Mouse (Mus musculus) NIH3T3 (cell line): ENCODE measurements around the gene Olfr263.

ENCODE experiments used
- DNase-seq: peaks from one replicate; pipeline ENCODE4 v3.0.0-alpha.2; 2012; ENCODE audit warnings: low read depth

Gene Olfr263

DNA sequence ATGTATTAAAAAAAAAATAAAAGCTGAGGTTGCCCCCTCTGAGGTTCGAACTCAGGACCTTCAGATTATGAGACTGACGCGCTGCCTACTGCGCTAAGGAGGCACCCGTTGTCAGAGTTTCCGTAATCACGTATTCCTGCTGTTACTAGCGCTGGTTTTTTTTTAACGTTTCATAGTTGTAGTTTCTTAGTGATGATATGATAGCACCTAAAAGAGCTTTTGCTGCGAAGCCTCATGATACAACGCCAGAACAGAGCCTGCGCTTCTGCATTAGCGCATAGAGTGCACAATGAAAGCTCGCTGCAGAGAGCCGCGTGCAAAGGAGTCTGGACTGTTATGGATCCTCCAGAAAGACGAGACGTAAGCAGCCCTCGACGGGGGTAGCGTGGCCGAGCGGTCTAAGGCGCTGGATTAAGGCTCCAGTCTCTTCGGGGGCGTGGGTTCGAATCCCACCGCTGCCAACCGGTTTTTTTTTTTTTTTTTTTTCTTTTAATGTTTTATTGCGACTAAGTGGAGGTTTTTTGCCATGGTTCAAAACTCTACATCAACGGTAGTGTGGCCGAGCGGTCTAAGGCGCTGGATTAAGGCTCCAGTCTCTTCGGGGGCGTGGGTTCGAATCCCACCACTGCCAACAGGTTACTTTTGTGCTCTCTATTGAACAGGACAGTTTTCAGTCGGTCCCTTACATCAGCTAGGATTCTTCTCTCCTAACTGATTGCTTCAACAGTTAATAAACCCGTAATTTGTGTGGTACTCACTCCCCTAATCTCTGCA lies 40.4 kb downstream of the Olfr263 start:
- DNase-seq: peak; percentile 83

DNA sequence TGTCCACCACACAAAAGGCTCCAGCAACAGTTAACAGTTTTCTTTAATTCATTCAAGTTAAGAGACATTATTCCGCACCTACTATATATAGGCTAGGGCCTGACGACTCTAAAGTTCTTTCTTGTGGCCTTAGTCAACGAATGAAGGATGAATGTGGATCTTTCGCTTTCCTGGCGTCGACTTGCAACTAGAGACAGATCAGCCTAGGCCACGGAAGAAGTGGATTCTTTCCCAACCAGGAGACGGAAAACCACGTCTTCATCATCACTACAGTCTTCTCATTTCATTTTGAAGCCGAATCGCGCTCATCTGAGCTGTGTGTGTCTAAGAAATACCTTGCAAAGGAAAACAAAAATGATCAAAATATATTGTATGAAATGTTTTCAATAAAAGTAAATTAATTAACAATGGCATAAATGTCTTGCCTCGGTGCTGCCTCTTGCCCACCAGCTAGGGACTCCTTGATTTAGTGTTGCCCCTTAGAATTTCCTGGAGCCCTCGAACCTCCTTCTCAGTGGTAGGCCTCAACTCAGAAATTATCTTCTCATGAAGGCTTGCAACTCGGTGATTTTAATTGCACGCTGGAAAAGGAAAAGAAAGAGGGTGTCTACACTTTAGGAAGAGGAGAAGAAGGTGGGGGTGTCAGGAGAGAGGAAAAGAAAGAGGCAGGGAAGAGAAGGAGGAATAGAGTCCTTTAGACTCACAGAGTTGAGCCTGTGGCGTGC lies 41.2 kb downstream of the Olfr263 start:
- no peak for DNase-seq

DNA sequence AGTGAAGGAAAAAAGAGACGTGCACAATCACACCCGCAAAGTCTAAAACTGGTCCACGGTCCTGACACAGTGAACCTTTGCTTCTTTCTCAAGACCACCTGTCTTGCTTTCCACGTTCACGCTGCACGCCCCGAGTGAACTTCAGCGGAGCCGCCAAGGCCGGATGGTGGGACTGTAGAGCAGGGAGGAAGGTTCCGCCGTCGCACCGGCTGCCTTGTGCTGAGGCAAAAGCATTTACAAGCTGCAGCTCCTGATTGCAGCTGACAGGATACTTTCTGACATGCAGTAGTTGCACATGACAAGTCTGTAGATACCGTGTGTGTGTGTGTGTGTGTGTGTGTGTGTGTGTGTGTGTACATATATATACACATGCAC lies 41.7 kb downstream of the Olfr263 start:
- DNase-seq: peak; percentile 22

DNA sequence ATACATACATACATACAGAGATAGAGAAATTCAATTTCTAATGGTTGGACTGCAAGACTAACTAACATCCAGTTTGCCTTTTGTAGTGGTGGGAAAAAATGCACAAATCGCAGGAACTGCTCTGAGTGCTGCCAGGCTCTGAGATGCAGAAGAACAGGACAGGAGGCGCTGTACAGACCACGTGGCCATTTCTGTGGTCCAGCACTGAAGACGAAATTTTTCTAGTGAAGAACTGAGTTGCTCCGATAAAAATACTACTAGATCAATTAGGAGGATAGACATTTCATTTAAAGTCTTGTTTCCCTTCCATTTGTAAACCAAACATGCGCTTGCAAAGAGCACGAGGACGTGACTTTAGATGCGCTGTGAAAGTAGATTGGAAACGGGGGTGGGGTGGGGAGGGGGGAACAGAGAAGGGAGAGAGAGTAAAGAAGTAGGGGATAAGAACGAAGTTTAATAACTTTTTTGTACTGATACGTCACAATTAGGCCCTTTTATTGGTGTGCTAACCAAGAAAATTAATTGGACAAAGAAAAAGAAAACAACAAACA lies 42.2 kb downstream of the Olfr263 start:
- peak; percentile 72 for DNase-seq

DNA sequence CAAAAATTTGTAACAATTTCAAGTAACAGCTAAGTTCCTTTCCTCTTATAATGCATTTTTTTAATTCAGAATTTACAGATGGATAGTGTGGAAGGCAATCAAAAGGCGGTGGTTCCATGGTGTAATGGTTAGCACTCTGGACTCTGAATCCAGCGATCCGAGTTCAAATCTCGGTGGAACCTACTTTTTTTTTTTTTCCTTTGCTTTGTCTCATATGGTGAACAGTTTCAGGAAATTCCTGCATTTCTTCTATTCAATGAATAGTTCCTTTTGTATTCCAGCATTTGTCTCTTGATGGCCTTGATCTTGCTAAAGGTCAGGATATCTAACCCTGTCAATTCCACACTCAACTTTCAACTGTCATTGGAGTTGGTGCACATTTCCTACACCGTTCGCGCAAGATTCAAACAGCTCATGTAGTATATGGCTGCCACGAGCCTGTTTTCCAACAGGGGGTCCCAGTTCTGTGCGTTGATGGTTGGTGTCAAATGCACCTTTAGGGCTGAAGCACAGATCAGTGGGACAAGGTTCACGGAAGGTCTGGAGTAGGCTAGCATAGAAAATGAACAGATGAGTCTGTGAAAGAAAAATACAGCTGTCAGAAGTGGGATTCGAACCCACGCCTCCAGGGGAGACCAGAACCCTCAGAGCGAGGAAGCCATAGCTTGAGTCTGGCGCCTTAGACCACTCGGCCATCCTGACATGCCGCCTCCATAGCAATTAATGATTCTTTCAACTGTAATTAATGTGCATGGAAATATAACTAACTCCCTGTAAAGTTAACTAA lies 43.0 kb downstream of the Olfr263 start:
- peak; percentile 85 for DNase-seq

DNA sequence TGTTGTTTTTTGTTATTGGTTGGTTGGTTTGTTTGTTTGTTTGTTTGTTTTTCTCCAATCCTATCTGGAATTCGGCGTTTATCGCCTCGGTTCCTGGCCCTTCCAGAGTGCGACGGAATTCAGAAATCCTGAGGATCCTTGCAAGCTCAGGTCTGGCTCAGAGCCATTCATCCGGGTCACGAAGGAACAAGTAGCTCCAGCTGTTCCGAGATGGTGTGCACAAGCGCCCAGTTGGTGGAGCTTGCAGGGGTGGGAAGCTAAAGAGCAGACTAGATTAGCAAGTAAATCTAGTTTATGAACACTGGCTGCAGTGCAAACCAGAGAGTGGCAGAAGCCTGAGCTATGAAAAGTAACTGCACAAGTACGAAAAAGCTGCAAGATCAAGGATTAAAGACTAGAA lies 43.6 kb downstream of the Olfr263 start:
- peak; percentile 91 for DNase-seq

DNA sequence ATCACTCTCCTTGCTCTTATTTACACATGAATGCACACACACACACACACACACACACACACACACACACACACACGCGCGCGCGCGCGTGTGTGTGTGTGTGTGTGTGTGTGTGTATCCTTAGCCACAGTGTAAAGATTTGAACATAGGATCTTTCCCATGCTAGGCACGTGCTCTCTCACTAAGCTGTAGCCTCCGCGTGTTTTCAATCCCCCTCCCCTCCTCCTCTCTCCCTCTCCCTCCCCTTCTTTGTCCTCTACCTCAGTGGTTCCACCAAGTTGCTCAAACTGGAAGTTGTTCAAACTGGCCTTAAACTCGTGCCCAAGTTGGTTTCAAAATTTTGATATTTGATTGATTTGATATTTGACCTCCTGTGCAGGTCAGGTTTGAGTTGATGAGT lies 47.3 kb downstream of the Olfr263 start:
- DNase-seq: no peak

DNA sequence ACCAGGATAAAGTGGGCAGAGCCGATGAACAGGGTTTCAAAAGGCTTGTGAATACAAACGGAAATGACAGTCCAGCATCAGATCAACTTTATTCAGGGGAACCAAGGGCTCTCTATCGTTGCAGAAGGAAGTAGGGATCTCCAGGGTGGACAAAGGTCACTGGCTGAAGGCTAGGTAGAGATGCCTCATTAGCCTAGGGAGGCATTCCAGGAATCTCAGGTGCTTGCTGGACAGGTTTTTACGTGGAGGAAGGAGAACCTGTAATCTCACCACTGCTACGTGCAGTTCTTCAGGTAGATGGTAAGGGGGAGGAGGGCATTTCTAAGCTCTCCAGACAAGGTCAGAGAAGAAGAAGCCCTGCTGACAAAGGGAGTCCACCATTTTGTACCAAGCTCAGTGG lies 48.2 kb downstream of the Olfr263 start:
- no peak for DNase-seq

DNA sequence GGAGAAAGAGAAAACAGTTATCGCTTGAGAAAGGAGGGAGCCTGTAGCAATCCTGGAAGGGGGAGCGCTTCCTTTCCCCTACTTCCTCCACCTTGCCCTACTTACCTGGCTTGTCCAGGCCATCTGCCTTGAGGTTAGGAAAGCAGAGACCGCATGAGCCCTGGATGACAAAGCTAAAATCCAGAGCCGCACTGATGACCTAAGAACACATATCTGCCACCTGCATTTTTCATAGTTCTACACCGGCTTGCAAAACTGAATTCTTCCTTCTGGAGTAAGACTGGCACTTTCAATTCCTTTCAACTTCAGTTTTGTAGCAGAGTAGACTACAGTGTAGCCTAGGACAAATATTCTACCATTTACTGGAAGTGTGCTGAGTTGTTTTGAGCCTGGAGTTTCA lies 48.9 kb downstream of the Olfr263 start:
- no peak for DNase-seq

DNA sequence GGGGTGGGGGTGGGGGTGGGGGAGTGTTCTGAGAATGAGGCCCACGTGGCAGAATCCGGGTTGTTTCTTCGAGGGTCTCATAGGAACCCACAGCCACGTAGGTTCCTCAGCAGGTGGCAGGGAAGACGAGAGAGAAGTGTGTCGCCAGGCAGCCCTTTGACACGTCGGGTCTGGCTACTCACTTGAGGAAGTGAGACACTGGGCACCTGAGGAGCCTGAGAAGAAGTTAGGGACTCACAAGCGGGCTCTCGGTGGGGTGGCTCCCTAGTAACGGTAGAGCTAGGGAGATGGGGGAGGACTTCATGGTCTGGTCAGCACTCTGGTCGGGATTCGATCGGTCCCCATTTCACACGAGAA lies 49.9 kb downstream of the Olfr263 start, which contains the start of gene Trim27:
Gene Trim27 (plus strand): TSS at position 79 of the 357 bp plus-strand sequence.
- no peak for DNase-seq

DNA sequence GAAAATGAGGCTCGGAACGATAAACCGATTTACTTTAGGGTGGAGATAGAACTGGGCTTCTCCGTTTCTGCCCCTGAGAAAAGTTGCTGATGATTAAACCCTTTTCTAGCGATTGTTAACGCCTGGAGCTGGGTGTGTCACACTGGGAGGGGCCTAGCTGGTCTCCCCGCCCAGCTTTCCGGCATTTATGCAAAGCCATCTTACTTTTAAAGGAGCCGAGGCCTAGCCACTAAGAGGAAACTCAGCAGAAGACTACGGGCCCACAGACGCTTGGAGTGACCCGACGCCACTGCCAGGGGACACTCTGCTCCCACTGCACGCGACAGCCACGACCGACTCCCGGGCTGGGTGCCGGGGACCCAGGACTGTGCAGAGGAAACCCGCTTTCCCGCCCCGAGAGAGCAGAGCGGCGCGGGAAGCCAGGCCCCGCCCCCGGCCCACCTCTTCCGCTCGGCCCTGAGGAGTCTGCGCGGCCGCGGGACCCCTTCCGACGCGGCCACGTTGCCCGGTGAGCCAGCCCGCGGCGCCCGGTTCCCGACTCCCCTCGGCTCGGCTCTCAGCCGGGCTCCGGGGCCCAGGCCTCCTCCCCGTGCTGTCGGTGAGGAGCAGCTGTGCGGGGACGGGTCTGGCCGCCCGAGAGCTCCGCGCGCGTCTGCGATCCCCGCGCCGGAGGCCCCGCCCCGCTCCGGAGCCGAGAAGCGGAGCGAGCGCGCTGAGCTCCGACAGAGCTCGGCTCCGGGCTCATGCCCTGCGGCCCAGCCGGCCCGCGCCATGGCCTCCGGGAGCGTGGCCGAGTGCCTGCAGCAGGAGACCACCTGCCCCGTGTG lies 50.5 kb downstream of the Olfr263 start:
- peak; percentile 90 for DNase-seq

DNA sequence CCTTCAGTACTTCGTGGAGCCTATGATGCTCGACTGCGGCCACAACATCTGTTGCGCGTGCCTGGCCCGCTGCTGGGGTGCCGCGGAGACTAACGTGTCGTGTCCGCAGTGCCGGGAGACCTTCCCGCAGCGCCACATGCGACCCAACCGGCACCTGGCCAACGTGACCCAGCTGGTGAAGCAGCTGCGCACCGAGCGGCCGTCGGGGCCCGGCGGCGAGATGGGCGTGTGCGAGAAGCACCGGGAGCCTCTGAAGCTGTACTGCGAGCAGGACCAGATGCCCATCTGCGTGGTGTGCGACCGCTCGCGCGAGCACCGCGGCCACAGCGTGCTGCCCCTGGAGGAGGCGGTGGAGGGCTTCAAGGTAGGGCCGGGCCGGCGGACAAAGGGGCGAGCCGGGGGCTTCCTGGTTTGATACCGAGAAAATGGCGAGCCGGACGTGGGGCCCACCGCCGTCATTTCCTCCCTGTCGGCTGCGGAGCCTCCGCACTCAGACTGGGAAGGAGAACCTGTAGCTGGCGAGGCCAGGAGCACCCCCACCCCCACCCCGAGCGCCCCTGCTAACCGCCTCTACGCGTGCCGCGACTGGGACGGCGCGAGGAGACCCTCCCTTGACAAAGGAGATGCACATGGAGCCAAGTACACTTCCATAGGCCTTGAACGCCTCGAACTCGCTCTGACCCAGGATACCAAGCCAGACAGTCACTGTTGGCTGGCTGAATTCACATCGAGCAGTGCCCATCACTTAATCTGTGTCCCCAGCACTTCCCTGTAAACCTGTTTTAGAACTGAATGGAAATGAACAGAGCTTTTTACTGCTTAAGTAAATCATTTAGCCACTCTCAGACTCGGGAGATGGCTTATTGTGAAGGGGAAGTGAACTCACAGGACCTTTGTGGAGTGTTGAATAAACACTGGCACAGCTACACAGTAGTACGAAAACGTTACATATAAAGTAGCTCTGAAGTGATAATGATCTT lies 51.4 kb downstream of the Olfr263 start:
- peak; percentile 52 for DNase-seq

DNA sequence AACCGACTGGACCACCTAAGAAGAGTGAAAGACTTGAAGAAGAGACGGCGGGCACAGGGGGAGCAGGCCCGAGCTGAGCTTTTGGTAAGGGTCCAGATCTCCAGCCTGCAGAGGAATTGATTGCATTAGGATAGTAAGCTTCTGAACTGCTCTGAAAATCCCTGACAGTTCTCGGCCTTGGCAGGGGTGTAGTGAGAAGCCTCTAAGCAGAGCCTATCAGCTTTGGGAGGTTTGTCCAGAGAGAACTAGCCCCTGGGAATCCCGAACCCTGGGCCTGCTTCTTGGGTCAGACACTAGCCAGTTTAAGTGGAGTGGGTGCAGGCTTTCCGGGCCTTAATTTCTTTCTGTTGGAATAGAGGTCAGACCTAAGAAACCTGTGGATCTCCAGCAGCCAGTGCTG lies 52.6 kb downstream of the Olfr263 start:
- DNase-seq: no peak

DNA sequence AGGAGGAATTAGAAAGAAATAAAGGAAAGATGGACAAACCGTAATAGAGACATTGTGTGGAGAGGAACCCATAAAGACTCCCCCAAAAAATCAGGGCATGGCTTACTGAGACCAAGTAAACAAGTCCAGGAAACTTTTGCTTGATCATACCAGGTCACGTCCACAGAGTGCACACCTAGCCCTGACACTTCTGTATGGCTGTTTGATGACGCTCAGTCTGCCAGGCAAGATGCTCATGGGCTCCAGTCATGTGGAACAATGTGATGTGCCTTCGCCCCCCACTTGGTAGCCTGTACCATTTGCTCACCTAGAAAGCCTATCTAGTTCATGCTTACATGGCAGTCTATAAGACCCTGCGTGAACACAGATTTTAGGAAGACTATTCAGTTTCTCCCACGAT lies 53.6 kb downstream of the Olfr263 start:
- DNase-seq: no peak

DNA sequence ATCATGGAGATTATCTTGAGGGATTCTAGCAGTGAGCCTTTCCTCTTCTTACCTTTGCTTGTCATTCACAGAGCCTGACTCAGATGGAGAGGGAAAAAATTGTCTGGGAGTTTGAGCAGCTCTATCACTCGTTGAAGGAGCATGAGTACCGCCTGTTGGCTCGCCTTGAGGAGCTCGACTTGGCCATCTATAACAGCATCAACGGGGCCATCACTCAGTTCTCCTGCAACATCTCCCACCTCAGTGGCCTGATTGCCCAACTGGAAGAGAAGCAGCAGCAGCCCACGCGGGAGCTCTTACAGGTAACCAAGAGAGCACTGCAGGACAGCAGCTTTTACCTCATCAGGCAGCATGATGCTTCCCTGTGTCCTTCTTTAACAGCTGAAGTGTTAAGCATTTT lies 54.2 kb downstream of the Olfr263 start:
- DNase-seq: no peak

DNA sequence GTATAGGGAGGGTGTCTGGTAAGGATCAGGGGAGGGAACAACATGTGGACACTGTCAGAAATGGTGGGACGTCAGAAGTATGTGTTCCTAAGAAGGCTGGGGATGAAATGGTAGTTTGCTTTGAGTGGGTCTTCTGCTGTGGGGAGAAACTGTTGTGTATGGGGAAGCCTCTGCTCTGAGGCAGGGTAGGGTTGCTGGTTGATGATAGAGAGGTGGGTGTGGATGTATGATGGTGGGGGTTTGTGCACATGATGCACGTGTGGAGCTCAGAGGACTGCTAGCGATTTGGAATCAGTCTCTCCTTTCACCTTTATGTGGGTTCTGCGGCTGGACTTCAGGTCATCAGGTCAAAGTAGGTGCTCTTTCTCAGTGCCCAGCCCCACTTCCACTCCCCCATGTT lies 56.1 kb downstream of the Olfr263 start:
- DNase-seq: no peak
